Mouse (Mus musculus): Measurements from ENCODE around the gene Aspdh. TPM values are rescaled to one million over a fixed set of nuclear protein-coding genes. Genes with fewer than 3 reads are reported as not detected.

Gene Aspdh
- polyA plus RNA-seq, 1 experiment from 2014 or later = 0.21 TPM

DNA sequence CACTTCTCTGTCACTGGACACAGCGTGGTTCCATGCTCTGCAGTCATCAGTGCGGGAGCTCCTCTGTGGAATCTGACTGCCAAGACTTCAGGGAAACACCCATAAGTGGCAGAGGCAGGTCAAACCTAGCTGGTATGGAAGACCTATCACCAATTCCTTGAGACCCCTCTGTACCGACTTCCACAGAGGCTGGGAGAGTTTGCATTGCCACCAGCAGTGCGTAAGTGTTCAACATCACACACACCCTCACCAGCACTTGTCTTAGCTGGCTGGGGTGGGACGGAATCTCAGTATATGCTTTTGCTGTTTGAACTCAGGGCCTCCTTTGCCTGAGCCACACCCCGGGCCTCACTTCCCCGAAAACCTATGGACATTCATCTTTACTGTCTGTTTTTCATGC, 22.7 kb downstream of the Aspdh start:
- H3K36me3 ChIP-seq (ENCODE audit: control insufficient read depth, insufficient read depth, low read length) = peaks cover 16% of the 10 kb centered on the region
- no peak for DNase-seq (ENCODE audit: low spot score)
- WGBS = 79% methylated on average over 7 of the region's 7 CpGs
- TF ChIP-seq CTCF (IDR thresholded peaks at IDR 0.05; ENCODE audit: low read depth) = no peak
- no peak for TF ChIP-seq EP300 (optimal IDR thresholded peaks at IDR 0.05)
- no peaks in the 10 kb centered on the region for H3K4me1 ChIP-seq (replicated peaks; ENCODE audit: control insufficient read depth, insufficient read depth)
- no peak overlapping the region for H3K4me3 ChIP-seq (ENCODE audit: low read depth, low read length)
- no peak overlapping the region for H3K9ac ChIP-seq (ENCODE audit: low read length)
- H3K9me3 ChIP-seq (ENCODE audit: control insufficient read depth, low read length) = no peaks in the 10 kb centered on the region
- no peak overlapping the region for H3K27ac ChIP-seq (replicated peaks)
- ATAC-seq (ENCODE audit: low FRiP score, low TSS enrichment) = no peak
- H3K4me2 ChIP-seq (replicated peaks; ENCODE audit: low read depth) = no peak overlapping the region
- H3K27me3 ChIP-seq (ENCODE audit: control insufficient read depth, insufficient read depth, low read length) = no peaks in the 10 kb centered on the region

DNA sequence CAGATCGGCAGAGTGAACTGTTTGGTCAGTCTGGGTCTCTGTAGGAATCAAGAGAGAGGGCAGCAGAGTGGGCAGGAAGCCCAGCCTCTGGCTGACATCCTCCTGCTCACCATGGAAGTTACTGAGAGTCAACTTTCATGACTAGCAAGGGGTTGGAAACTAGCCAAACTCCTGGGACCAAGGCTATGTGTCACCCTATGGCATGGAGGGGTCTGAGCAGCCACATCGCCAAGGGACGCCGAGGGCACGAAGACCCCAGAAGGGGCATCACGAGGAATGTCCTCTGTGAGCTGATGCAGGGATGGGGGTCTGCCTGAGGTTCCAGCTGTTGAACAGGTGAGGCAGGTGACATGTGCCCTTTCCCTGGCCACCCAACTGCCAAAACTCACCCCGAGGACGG, 23.4 kb downstream of the Aspdh start:
- H3K36me3 ChIP-seq (ENCODE audit: control insufficient read depth, insufficient read depth, low read length) = peaks cover 19% of the 10 kb centered on the region
- H3K27me3 ChIP-seq (ENCODE audit: control insufficient read depth, insufficient read depth, low read length) = no peaks in the 10 kb centered on the region
- WGBS = 93% methylated on average over 8 of the region's 8 CpGs
- H3K9me3 ChIP-seq (ENCODE audit: control insufficient read depth, low read length) = no peaks in the 10 kb centered on the region
- DNase-seq (ENCODE audit: low spot score) (no peak), ATAC-seq (ENCODE audit: low FRiP score, low TSS enrichment) (no peak)
- no peaks in the 10 kb centered on the region for H3K4me1 ChIP-seq (replicated peaks; ENCODE audit: control insufficient read depth, insufficient read depth)
- TF ChIP-seq CTCF (IDR thresholded peaks at IDR 0.05; ENCODE audit: low read depth) (no peak), EP300 (optimal IDR thresholded peaks at IDR 0.05) (no peak)
- no peak overlapping the region for H3K4me2 ChIP-seq (replicated peaks; ENCODE audit: low read depth)
- no peak overlapping the region for H3K4me3 ChIP-seq (ENCODE audit: low read depth, low read length)
- no peak overlapping the region for H3K27ac ChIP-seq (replicated peaks)
- H3K9ac ChIP-seq (ENCODE audit: low read length) = no peak overlapping the region

DNA sequence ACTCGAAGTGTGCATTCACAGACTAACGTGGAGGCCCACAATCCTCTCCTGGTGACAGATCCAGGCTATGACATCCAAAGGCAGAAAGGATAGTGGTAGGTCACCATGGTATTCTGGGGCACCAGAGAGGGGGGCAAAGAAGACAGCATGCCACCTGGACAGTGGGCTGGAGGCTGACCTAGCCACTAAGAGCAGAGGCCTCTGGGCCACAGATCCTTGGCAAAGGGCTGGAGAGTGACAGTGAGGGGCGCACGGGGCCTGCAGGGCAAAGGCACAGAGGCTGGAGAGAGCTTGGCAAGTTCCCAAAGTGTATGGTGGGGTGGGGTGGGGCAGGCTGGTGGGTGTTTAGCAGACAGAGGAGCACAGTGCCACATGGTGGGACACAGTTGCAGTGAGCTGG, 25.1 kb downstream of the Aspdh start:
- 87% methylated on average over 4 of the region's 4 CpGs for WGBS
- H3K4me1 ChIP-seq (replicated peaks; ENCODE audit: control insufficient read depth, insufficient read depth) = no peaks in the 10 kb centered on the region
- H3K27me3 ChIP-seq (ENCODE audit: control insufficient read depth, insufficient read depth, low read length) = no peaks in the 10 kb centered on the region
- H3K4me2 ChIP-seq (replicated peaks; ENCODE audit: low read depth) = no peak overlapping the region
- H3K9ac ChIP-seq (ENCODE audit: low read length) = no peak overlapping the region
- H3K4me3 ChIP-seq (ENCODE audit: low read depth, low read length) = no peak overlapping the region
- no peak for TF ChIP-seq EP300 (optimal IDR thresholded peaks at IDR 0.05)
- TF ChIP-seq CTCF (IDR thresholded peaks at IDR 0.05; ENCODE audit: low read depth) = no peak
- ATAC-seq (ENCODE audit: low FRiP score, low TSS enrichment) (no peak), DNase-seq (ENCODE audit: low spot score) (no peak)
- H3K9me3 ChIP-seq (ENCODE audit: control insufficient read depth, low read length) = no peaks in the 10 kb centered on the region
- peaks cover 19% of the 10 kb centered on the region for H3K36me3 ChIP-seq (ENCODE audit: control insufficient read depth, insufficient read depth, low read length)
- H3K27ac ChIP-seq (replicated peaks) = no peak overlapping the region

DNA sequence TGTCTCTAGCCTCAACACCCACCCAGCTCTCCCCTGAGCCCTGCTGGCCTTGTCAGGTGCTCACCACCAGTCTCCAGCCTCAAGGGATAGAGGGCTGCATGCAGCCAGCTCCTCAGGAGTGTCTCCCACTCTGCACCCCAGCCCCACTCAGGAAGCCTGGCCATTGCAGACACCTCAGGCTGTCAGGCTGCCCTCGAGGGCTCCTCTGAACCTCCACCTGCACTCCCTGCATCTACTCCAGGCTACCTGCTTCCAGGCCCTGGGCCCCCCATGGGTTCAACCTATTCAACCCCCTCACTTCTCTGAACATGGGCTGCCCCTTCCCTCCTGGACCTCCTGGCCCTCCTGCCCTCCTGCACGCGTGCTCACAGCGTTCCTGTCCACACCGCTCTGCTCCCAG, 26.2 kb downstream of the Aspdh start:
- DNase-seq (ENCODE audit: low spot score) = no peak
- Histone ChIP-seq H3K4me1 (replicated peaks; ENCODE audit: control insufficient read depth, insufficient read depth) (peaks cover 5% of the 10 kb centered on the region), H3K27me3 (ENCODE audit: control insufficient read depth, insufficient read depth, low read length) (no peaks in the 10 kb centered on the region), H3K27ac (replicated peaks) (no peak overlapping the region), H3K9ac (ENCODE audit: low read length) (no peak overlapping the region), H3K4me2 (replicated peaks; ENCODE audit: low read depth) (no peak overlapping the region), H3K9me3 (ENCODE audit: control insufficient read depth, low read length) (no peaks in the 10 kb centered on the region), H3K36me3 (ENCODE audit: control insufficient read depth, insufficient read depth, low read length) (peaks cover 19% of the 10 kb centered on the region), H3K4me3 (ENCODE audit: low read depth, low read length) (no peak overlapping the region)
- TF ChIP-seq CTCF (IDR thresholded peaks at IDR 0.05; ENCODE audit: low read depth) = no peak
- ATAC-seq (ENCODE audit: low FRiP score, low TSS enrichment) = no peak
- 94% methylated on average over 5 of the region's 5 CpGs for WGBS

DNA sequence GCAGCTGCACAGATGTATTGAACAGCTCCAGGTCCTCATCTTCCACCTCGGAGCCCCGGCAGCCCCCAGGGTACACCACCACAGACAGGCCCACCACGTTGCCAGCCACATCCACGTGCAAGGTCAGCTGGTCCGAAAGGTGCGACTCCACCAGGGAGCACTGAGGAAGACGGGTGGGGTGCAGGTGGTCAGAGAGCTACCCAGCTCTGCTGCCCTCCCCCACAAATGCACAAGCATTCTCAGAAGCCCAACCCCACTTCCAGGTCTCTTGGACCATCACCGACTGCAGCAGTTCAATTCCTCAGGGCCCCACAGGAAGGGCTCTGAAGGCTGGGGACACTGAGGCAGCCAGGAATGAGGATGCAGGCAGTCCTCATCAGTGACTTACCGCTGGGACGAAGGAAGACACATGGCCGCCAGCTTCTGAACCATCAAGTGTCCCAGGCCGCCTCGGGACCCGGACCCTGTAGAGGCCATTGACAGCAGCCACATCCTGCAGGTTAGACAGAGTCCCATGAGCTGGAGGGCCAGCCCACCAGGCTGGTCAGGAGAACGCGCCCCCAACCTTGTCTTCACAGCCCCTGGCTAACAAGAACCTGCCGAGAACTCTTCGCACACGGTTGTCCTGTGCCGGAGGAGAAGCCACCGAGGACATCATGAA, 27.1 kb downstream of the Aspdh start:
- H3K9ac ChIP-seq (ENCODE audit: low read length) = no peak overlapping the region
- H3K4me2 ChIP-seq (replicated peaks; ENCODE audit: low read depth) = no peak overlapping the region
- peaks cover 5% of the 10 kb centered on the region for H3K4me1 ChIP-seq (replicated peaks; ENCODE audit: control insufficient read depth, insufficient read depth)
- no peak overlapping the region for H3K27ac ChIP-seq (replicated peaks)
- no peak overlapping the region for H3K4me3 ChIP-seq (ENCODE audit: low read depth, low read length)
- no peaks in the 10 kb centered on the region for H3K9me3 ChIP-seq (ENCODE audit: control insufficient read depth, low read length)
- DNase-seq (ENCODE audit: low spot score) = no peak
- TF ChIP-seq EP300 (optimal IDR thresholded peaks at IDR 0.05) (no peak), CTCF (IDR thresholded peaks at IDR 0.05; ENCODE audit: low read depth) (no peak)
- ATAC-seq (ENCODE audit: low FRiP score, low TSS enrichment) = no peak
- H3K27me3 ChIP-seq (ENCODE audit: control insufficient read depth, insufficient read depth, low read length) = no peaks in the 10 kb centered on the region
- peaks cover 19% of the 10 kb centered on the region for H3K36me3 ChIP-seq (ENCODE audit: control insufficient read depth, insufficient read depth, low read length)
- WGBS = 94% methylated on average over 21 of the region's 21 CpGs

DNA sequence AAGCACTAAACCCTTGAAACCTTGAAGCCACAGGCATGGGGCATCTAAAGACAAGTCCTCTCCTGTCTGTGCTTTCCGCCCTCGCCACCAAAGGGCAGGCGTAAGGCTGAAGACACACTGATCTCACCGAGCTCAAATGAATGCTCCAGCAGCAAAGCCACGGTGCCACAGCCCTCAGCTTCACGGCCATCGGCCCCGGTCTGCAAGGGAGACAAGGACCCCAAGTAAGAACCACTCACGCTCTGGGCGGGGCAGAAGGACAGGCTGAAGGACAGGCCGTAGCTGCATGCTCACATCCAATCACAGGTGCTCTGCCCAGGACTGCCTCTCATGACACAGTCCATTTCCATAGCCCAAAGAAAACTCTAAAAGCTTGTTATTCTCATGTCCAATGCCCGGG, 29.5 kb downstream of the Aspdh start:
- ATAC-seq (ENCODE audit: low FRiP score, low TSS enrichment) = no peak
- no peak for TF ChIP-seq EP300 (optimal IDR thresholded peaks at IDR 0.05)
- TF ChIP-seq CTCF (IDR thresholded peaks at IDR 0.05; ENCODE audit: low read depth) = no peak
- peaks cover 16% of the 10 kb centered on the region for H3K36me3 ChIP-seq (ENCODE audit: control insufficient read depth, insufficient read depth, low read length)

More for the DNA sequence above, 29.5 kb downstream of the Aspdh start:
- no peak overlapping the region for H3K27ac ChIP-seq (replicated peaks)
- H3K4me1 ChIP-seq (replicated peaks; ENCODE audit: control insufficient read depth, insufficient read depth) = peaks cover 5% of the 10 kb centered on the region
- no peaks in the 10 kb centered on the region for H3K27me3 ChIP-seq (ENCODE audit: control insufficient read depth, insufficient read depth, low read length)
- H3K9me3 ChIP-seq (ENCODE audit: control insufficient read depth, low read length) = no peaks in the 10 kb centered on the region
- WGBS = 87% methylated on average over 12 of the region's 12 CpGs
- H3K9ac ChIP-seq (ENCODE audit: low read length) = no peak overlapping the region
- H3K4me2 ChIP-seq (replicated peaks; ENCODE audit: low read depth) = no peak overlapping the region
- no peak for DNase-seq (ENCODE audit: low spot score)
- no peak overlapping the region for H3K4me3 ChIP-seq (ENCODE audit: low read depth, low read length)
